Mouse (Mus musculus) megakaryocyte, adult 5-6 weeks (primary cell): Measurements from ENCODE around the gene Ntn4. TPM values are rescaled to one million over a fixed set of nuclear protein-coding genes. Genes with fewer than 3 reads are reported as not detected.
A peak's percentile ranks its signal among the peaks of the same experiment; 100 is the strongest.

Experiments used
- ATAC-seq: 2 replicates; pipeline ENCODE4 v1.8.0; 2016; ENCODE audit warnings: mild to moderate bottlenecking, inconsistent platforms; ENCODE audit not compliant: poor library complexity, severe bottlenecking
- total RNA-seq, 2 experiments: library from RNA; stranded (forward) in 1 of 2; stranded (reverse) in 1 of 2; fragments of 153-499, 151-499 nt in 1 of 2; fragments of 221-1000, 200-1000 nt in 1 of 2; gene quantifications; 2 replicates each; pipeline versions ENCODE4 v1.2.3 to v1.2.4; 2015 to 2017

Gene Ntn4
- 0.66 and 0.76 TPM in 2 replicates for total RNA-seq (2015)
- 0.18 and 0.57 TPM in 2 replicates for total RNA-seq (2017)

GRCm38 (mm10) chr10:93640521-93640952, at the start of gene Ntn4:
Gene Ntn4 (plus strand): TSS chr10:93640681.
- no peak for ATAC-seq

GRCm38 (mm10) chr10:93592456-93592855, 48.0 kb upstream of the Ntn4 start:
- ATAC-seq: no peak

- ATAC-seq: peak; percentile 73
Observed at GRCm38 (mm10) chr10:93594022-93594482, 46.4 kb upstream of the Ntn4 start.

GRCm38 (mm10) chr10:93595831-93596230, 44.6 kb upstream of the Ntn4 start:
- no peak for ATAC-seq

GRCm38 (mm10) chr10:93596641-93597040, 43.8 kb upstream of the Ntn4 start:
- no peak for ATAC-seq

- no peak for ATAC-seq
Observed at GRCm38 (mm10) chr10:93602309-93602708, 38.2 kb upstream of the Ntn4 start.

- ATAC-seq: no peak
Observed at GRCm38 (mm10) chr10:93603256-93603655, 37.2 kb upstream of the Ntn4 start.

GRCm38 (mm10) chr10:93606326-93606725, 34.2 kb upstream of the Ntn4 start:
- ATAC-seq: no peak

GRCm38 (mm10) chr10:93608051-93608450, 32.4 kb upstream of the Ntn4 start:
- ATAC-seq: no peak

- ATAC-seq: no peak
Observed at GRCm38 (mm10) chr10:93609236-93609635, 31.2 kb upstream of the Ntn4 start.

GRCm38 (mm10) chr10:93610896-93611295, 29.6 kb upstream of the Ntn4 start:
- ATAC-seq: no peak

GRCm38 (mm10) chr10:93611419-93612007, 29.0 kb upstream of the Ntn4 start:
- ATAC-seq: peak; percentile 77

GRCm38 (mm10) chr10:93614850-93615249, 25.6 kb upstream of the Ntn4 start:
- peak; percentile 18; the same call in 1 of the 2 replicates for ATAC-seq

- ATAC-seq: no peak
Observed at GRCm38 (mm10) chr10:93620438-93621179, 19.9 kb upstream of the Ntn4 start.

GRCm38 (mm10) chr10:93623725-93624124, 16.8 kb upstream of the Ntn4 start:
- no peak for ATAC-seq

- no peak for ATAC-seq
Observed at GRCm38 (mm10) chr10:93624151-93624550, 16.3 kb upstream of the Ntn4 start.

GRCm38 (mm10) chr10:93630310-93630709, 10.2 kb upstream of the Ntn4 start:
- ATAC-seq: no peak

GRCm38 (mm10) chr10:93632086-93632485, 8.4 kb upstream of the Ntn4 start:
- no peak for ATAC-seq

GRCm38 (mm10) chr10:93633563-93633962, 6.9 kb upstream of the Ntn4 start:
- ATAC-seq: no peak

GRCm38 (mm10) chr10:93633971-93634370, 6.5 kb upstream of the Ntn4 start:
- no peak for ATAC-seq

- no peak for ATAC-seq
Observed at GRCm38 (mm10) chr10:93635941-93636340, 4.5 kb upstream of the Ntn4 start.
